Mouse (Mus musculus) stomach, embryonic 14.5 days (tissue): ENCODE measurements around the gene Tomm34. TPM values are rescaled to one million over a fixed set of nuclear protein-coding genes. Genes with fewer than 3 reads are reported as not detected.

Experiments used
- ATAC-seq: fragments of 200-750 bp; cut with Nextera tagmentation; 2 replicates; pipeline ENCODE4 v1.8.0; 2017; ENCODE audit warnings: low read depth, moderate TSS enrichment; ENCODE audit not compliant: insufficient number of reproducible peaks, insufficient read depth, low FRiP score
- H3K27ac ChIP-seq: fragments of 300-500 bp; sonication (generic); 2 replicates; pipeline ENCODE4 v1.5.1; 2014; ENCODE audit warnings: mild to moderate bottlenecking, low read length, moderate library complexity, mixed read lengths
- H3K27me3 ChIP-seq: fragments of 300-500 bp; sonication (generic); 2 replicates; pipeline ENCODE4 v1.6.1; 2014; ENCODE audit warnings: low read length, control low read depth, mixed read lengths; ENCODE audit not compliant: control insufficient read depth, insufficient read depth
- H3K36me3 ChIP-seq: fragments of 300-500 bp; sonication (generic); 2 replicates; pipeline ENCODE4 v1.6.1; 2014; ENCODE audit warnings: mild to moderate bottlenecking, control low read depth, low read length, moderate library complexity, mixed read lengths; ENCODE audit not compliant: control insufficient read depth, insufficient read depth
- H3K4me1 ChIP-seq: fragments of 300-500 bp; sonication (generic); 2 replicates; pipeline ENCODE4 v1.6.1; 2014; ENCODE audit warnings: low read length, control low read depth, mixed read lengths; ENCODE audit not compliant: control insufficient read depth, insufficient read depth
- H3K4me2 ChIP-seq: fragments of 300-500 bp; sonication (generic); replicated peaks from 2 replicates; pipeline ENCODE4 v1.6.1; 2014; ENCODE audit warnings: low read depth, low read length, control low read depth
- H3K4me3 ChIP-seq: fragments of 300-500 bp; sonication (generic); 2 replicates; pipeline ENCODE4 v1.5.1; 2014; ENCODE audit warnings: low read depth, low read length, control low read depth
- H3K9ac ChIP-seq: fragments of 300-500 bp; sonication (generic); replicated peaks from 2 replicates; pipeline ENCODE4 v1.6.1; 2014; ENCODE audit warnings: low read depth, mild to moderate bottlenecking, control low read depth, low read length, moderate library complexity, mixed read lengths
- H3K9me3 ChIP-seq: fragments of 300-500 bp; sonication (generic); 2 replicates; pipeline ENCODE4 v1.6.1; 2016; ENCODE audit warnings: low read depth, low read length, control low read depth; ENCODE audit not compliant: control insufficient read depth
- WGBS: fragments of 180-500 bp; shearing (Covaris S2); extraction: QIAGEN DNeasy Blood & Tissue Kit; methylation state at CpG from one replicate; pipeline ENCODE4 v1.1.7; 2014; 5-methylcytosine and 5-hydroxymethylcytosine counted together
- polyA plus RNA-seq: library from polyadenylated mRNA; unstranded; fragments of >200 nt; fragmentation: Nextera tagmentation; extraction: Ambion mirVana; gene quantifications from 2 replicates; pipeline ENCODE4 v1.2.1, GENCODE M21; 2014

Gene Tomm34
- polyA plus RNA-seq, 1 experiment from 2014 or later: 67.7 TPM

DNA sequence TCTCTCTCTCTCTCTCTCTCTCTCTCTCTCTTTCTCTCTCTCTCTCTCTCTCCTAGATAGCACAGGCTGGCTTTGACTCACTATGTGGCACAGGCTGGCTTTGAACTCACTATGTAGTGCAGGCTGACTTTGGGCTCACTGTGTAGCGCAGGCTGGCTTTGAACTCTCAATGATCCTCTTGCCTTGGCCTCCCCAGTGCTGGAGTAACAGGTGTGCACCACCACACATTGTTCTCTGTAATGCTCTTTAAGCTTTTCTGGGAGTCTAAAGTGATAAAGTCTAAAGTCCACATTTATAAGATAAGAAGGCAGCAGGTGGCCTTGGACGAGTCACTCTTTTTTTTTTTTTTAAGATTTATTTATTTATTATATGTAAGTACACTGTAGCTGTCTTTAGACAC is 29.4 kb downstream of the Tomm34 start:
- H3K27ac ChIP-seq: no peak overlapping the region
- no peak overlapping the region for H3K9ac ChIP-seq
- no peak overlapping the region for H3K4me3 ChIP-seq
- no peak for ATAC-seq
- H3K9me3 ChIP-seq: no peaks in the 10 kb centered on the region
- 75% methylated on average over 2 of the region's 2 CpGs for WGBS
- no peaks in the 10 kb centered on the region for H3K27me3 ChIP-seq
- H3K4me1 ChIP-seq: no peaks in the 10 kb centered on the region
- H3K36me3 ChIP-seq: no peaks in the 10 kb centered on the region
- H3K4me2 ChIP-seq: no peak overlapping the region

GRCm38 (mm10) chr2:164040949-164041348 is 30.0 kb downstream of the Tomm34 start:
- Histone ChIP-seq H3K4me2 (no peak overlapping the region), H3K27me3 (no peaks in the 10 kb centered on the region), H3K9me3 (no peaks in the 10 kb centered on the region), H3K9ac (no peak overlapping the region), H3K36me3 (no peaks in the 10 kb centered on the region), H3K4me1 (no peaks in the 10 kb centered on the region), H3K4me3 (no peak overlapping the region), H3K27ac (no peak overlapping the region)
- ATAC-seq: no peak
- WGBS: 80% methylated on average over 6 of the region's 6 CpGs

DNA sequence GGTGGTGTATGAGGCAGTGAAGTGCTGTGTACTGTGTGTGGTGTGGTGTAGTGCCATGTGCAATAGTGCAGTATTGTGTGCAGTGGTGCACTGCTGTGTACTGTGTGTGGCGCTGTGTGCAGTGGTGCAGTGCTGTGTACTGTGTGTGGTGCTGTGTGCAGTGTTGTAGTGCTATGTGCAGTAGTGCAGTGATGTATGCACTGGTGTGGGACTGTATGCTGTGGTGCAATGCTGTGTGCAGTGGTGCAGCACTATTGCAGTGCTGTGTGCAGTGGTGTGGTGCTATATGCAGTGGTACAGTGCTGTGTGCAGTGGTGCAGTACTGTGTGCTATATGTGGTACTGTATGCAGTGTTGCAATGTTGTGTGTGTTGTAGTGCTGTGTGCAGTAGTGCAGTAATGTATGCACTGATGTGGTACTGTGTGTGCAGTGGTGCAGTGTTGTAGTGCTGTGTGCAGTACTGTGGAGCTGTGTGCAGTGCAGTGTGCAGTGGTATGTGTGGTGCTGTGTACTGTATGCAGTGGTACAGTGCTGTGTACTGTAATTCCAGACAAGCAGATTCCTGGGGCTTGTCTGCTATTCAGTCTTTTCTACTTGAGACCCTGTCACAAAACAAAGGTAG is 32.5 kb downstream of the Tomm34 start:
- 92% methylated on average over 1 of the region's 1 CpGs for WGBS
- H3K4me3 ChIP-seq: no peak overlapping the region
- H3K27me3 ChIP-seq: no peaks in the 10 kb centered on the region
- no peaks in the 10 kb centered on the region for H3K4me1 ChIP-seq
- H3K4me2 ChIP-seq: no peak overlapping the region
- H3K9me3 ChIP-seq: no peaks in the 10 kb centered on the region
- H3K9ac ChIP-seq: no peak overlapping the region
- H3K27ac ChIP-seq: no peak overlapping the region
- H3K36me3 ChIP-seq: no peaks in the 10 kb centered on the region
- peak; percentile 5; the same call in 1 of the 2 replicates for ATAC-seq

GRCm38 (mm10) chr2:164036520-164037019 is 34.4 kb downstream of the Tomm34 start:
- Histone ChIP-seq H3K36me3 (no peaks in the 10 kb centered on the region), H3K27me3 (no peaks in the 10 kb centered on the region), H3K9ac (no peak overlapping the region), H3K4me2 (no peak overlapping the region), H3K9me3 (peaks cover 4% of the 10 kb centered on the region; the same call in 1 of the 2 replicates), H3K4me3 (no peak overlapping the region), H3K4me1 (no peaks in the 10 kb centered on the region), H3K27ac (no peak overlapping the region)
- ATAC-seq: no peak
- WGBS: 43% methylated on average over 10 of the region's 10 CpGs

GRCm38 (mm10) chr2:164032973-164033372 is 38.0 kb downstream of the Tomm34 start:
- H3K4me2 ChIP-seq: no peak overlapping the region
- H3K9ac ChIP-seq: no peak overlapping the region
- ATAC-seq: no peak
- peaks cover 4% of the 10 kb centered on the region; the same call in 1 of the 2 replicates for H3K9me3 ChIP-seq
- no peaks in the 10 kb centered on the region for H3K4me1 ChIP-seq
- H3K4me3 ChIP-seq: no peak overlapping the region
- no peaks in the 10 kb centered on the region for H3K27me3 ChIP-seq
- H3K27ac ChIP-seq: no peak overlapping the region
- 85% methylated on average over 3 of the region's 3 CpGs for WGBS
- no peaks in the 10 kb centered on the region for H3K36me3 ChIP-seq

DNA sequence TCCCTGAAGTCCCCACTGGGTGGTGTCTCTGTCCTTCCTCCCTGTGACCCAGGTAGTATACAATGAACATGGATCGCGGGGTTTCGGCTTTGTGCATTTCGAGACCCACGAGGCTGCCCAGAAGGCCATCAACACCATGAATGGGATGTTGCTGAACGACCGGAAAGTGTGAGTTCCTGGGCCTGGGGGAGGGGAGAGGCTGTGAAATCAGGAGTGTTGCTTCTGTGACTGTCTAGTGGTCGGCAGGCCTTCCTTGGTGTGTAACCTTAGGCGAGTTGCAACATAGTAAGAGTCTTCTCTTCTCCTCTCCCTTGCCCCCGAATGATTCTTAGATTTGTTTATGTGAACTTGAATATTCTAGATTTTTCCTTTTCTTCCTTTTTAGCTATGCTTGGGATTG is 39.8 kb downstream of the Tomm34 start:
- Histone ChIP-seq H3K4me3 (no peak overlapping the region), H3K9ac (no peak overlapping the region), H3K4me1 (no peaks in the 10 kb centered on the region), H3K27me3 (no peaks in the 10 kb centered on the region), H3K36me3 (no peaks in the 10 kb centered on the region), H3K4me2 (no peak overlapping the region), H3K9me3 (peaks cover 4% of the 10 kb centered on the region; the same call in 1 of the 2 replicates), H3K27ac (no peak overlapping the region)
- 74% methylated on average over 10 of the region's 10 CpGs for WGBS
- no peak for ATAC-seq

- Histone ChIP-seq H3K27me3 (no peaks in the 10 kb centered on the region), H3K4me3 (no peak within 1 kb of the TSS), H3K36me3 (no peaks in the 10 kb centered on the region), H3K27ac (no peak within 1 kb of the TSS), H3K9ac (no peak within 1 kb of the TSS), H3K4me2 (no peak within 1 kb of the TSS), H3K9me3 (no peaks in the 10 kb centered on the region), H3K4me1 (no peaks in the 10 kb centered on the region)
- no peak for ATAC-seq
- WGBS: 77% methylated on average over 16 of the region's 16 CpGs
Observed at GRCm38 (mm10) chr2:164025150-164025549, 45.8 kb downstream of the Tomm34 start, which contains the start of gene Pabpc1l. Gene Pabpc1l, plus strand, starts transcription at chr2:164025450.

DNA sequence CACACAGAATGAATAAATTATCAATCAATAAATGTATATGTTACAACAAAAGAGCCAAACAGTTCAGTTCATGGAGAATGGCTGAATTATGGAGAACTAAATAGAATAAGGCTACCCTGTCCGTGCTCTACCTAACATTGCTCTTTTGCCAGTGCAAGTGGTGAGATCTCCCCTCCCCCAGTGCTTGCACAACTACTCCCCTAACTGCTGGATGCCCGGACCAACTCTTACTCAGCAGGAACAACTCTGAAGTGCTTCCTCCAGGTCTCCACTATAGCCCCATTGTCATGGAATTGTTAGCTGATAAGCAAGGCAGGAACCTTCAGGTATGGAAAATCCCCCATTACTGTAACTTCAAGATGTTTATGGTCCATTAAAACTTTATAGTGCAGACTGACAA is 48.9 kb downstream of the Tomm34 start:
- Histone ChIP-seq H3K36me3 (peaks cover 24% of the 10 kb centered on the region), H3K4me2 (no peak overlapping the region), H3K27me3 (no peaks in the 10 kb centered on the region), H3K4me3 (no peak overlapping the region), H3K9me3 (no peaks in the 10 kb centered on the region), H3K4me1 (no peaks in the 10 kb centered on the region), H3K27ac (no peak overlapping the region), H3K9ac (no peak overlapping the region)
- 43% methylated on average over 2 of the region's 2 CpGs for WGBS
- ATAC-seq: no peak

GRCm38 (mm10) chr2:164019943-164020342 is 51.0 kb downstream of the Tomm34 start:
- Histone ChIP-seq H3K27me3 (no peaks in the 10 kb centered on the region), H3K9ac (no peak overlapping the region), H3K4me1 (no peaks in the 10 kb centered on the region), H3K36me3 (peaks cover 44% of the 10 kb centered on the region), H3K27ac (no peak overlapping the region), H3K4me2 (no peak overlapping the region), H3K4me3 (no peak overlapping the region), H3K9me3 (no peaks in the 10 kb centered on the region)
- WGBS: 75% methylated on average over 4 of the region's 4 CpGs
- ATAC-seq: no peak
